Comparison of ENCODE assay signal across 8 mouse cellular contexts in the genomic region with DNA sequence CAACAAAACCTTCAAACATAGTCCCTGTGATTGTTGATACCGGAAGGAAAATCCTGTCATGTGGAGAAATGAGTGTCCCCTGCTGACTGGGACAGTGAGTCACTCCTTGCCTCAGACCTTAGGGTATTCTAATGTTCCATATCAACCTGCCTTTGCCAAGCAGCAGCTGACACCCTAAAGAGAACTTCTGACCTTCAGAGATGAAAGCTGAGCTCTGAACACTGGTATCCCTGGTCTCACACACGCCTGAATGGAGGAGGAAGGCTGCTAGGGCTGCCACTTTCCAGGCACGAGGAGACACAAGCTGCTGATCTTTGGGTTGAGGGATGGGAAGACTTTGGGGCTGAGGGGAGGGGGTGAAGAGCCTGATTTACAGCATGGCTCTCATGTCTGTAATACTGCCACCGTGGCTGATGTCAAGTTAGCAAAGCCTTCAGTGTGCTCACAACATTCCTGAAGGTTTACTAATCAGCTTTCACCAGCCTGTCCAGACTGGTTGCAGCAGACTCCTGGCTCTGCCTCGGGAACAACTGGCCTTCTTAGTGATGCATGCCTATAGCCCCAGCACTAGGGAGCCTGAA. TPM values are rescaled to one million over a fixed set of nuclear protein-coding genes. Genes with fewer than 3 reads are reported as not detected.
DNase-seq lines count a peak whose midpoint lies in the region; ATAC-seq and TF ChIP-seq lines count a peak whose summit lies in the region.

No protein-coding gene starts in this region.

- H3K9me3 ChIP-seq in embryonic facial prominence, embryonic 14.5 days (ENCODE audit: control insufficient read depth, low read length) = peaks cover 7% of the 10 kb centered on the region; the same call in 1 of the 2 replicates
- H3K9me3 ChIP-seq in lung, postnatal 0 days (ENCODE audit: low read length) = no peaks in the 10 kb centered on the region
- no peaks in the 10 kb centered on the region for H3K9me3 ChIP-seq in neural tube, embryonic 15.5 days (replicated peaks)

- H3K27me3 ChIP-seq in Patski = no peaks in the 10 kb centered on the region
- H3K27me3 ChIP-seq in embryonic facial prominence, embryonic 14.5 days (replicated peaks; ENCODE audit: control insufficient read depth, insufficient read depth, low read length) = no peaks in the 10 kb centered on the region
- no peaks in the 10 kb centered on the region for H3K27me3 ChIP-seq in lung, postnatal 0 days (replicated peaks; ENCODE audit: insufficient read depth, low read length)
- H3K27me3 ChIP-seq in neural tube, embryonic 15.5 days (replicated peaks) = no peaks in the 10 kb centered on the region

- no peak overlapping the region for H3K4me3 ChIP-seq in embryonic facial prominence, embryonic 14.5 days (ENCODE audit: low read depth, low read length)
- no peak overlapping the region for H3K4me3 ChIP-seq in lung, postnatal 0 days (ENCODE audit: low read depth, low read length)
- H3K4me3 ChIP-seq in neural tube, embryonic 15.5 days (replicated peaks) = no peak overlapping the region

- WGBS in embryonic facial prominence, embryonic 14.5 days = 41% methylated on average over 5 of the region's 5 CpGs
- WGBS in lung, postnatal 0 days = 28% methylated on average over 5 of the region's 5 CpGs
- WGBS in neural tube, embryonic 15.5 days = 62% methylated on average over 5 of the region's 5 CpGs

- H3K9ac ChIP-seq in embryonic facial prominence, embryonic 14.5 days (ENCODE audit: low read depth, low read length) = no peak overlapping the region
- H3K9ac ChIP-seq in lung, postnatal 0 days (replicated peaks; ENCODE audit: low read depth) = no peak overlapping the region
- no peak overlapping the region for H3K9ac ChIP-seq in neural tube, embryonic 15.5 days (replicated peaks)

- in situ Hi-C loops in Patski (cut with MboI; ENCODE audit: low pct_unique_long_range_greater_than_20kb) = no loop called here

- peak; percentile 81 for DNase-seq in Patski (ENCODE audit: low read depth, low spot score)
- DNase-seq in embryonic facial prominence, embryonic 14.5 days (ENCODE audit: low spot score) = peak; percentile 80
- peak; percentile 29 for DNase-seq in heart, postnatal 4 days
- peak; percentile 84 for DNase-seq in lung, postnatal 0 days (ENCODE audit: low spot score)
- DNase-seq in frontal cortex, postnatal 36 days (ENCODE audit: low spot score in 2 of 2) = no peak
- no peak for DNase-seq in frontal cortex, postnatal 25 days (ENCODE audit: low spot score in 2 of 2)

- CTCF ChIA-PET in Patski (lab: Charles Lee) = interaction anchor here (0.8 to 1.6 kb wide), 3 partner anchors 44 to 57 kb away, joined by 4 to 5 read pairs (median 4); no protein-coding TSS in a partner anchor

- no peak overlapping the region for H3K4me2 ChIP-seq in embryonic facial prominence, embryonic 14.5 days (ENCODE audit: low read depth, low read length)
- H3K4me2 ChIP-seq in lung, postnatal 0 days (replicated peaks; ENCODE audit: low read depth, low read length) = no peak overlapping the region
- H3K4me2 ChIP-seq in neural tube, embryonic 15.5 days = no peak overlapping the region

- no peak for TF ChIP-seq CTCF in Patski (IDR thresholded peaks at IDR 0.05)
- TF ChIP-seq CTCF in lung, postnatal 0 days (IDR thresholded peaks at IDR 0.05) = no peak; the same call in 1 of the 2 replicates

- H3K4me1 ChIP-seq in embryonic facial prominence, embryonic 14.5 days (ENCODE audit: control insufficient read depth, insufficient read depth, low read length) = peaks cover 4% of the 10 kb centered on the region; the same call in 1 of the 2 replicates
- H3K4me1 ChIP-seq in lung, postnatal 0 days (ENCODE audit: insufficient read depth, low read depth, low read length) = peaks cover 10% of the 10 kb centered on the region; the same call in 1 of the 2 replicates
- no peaks in the 10 kb centered on the region for H3K4me1 ChIP-seq in neural tube, embryonic 15.5 days

- ATAC-seq in Patski = peak; percentile 92
- ATAC-seq in embryonic facial prominence, embryonic 14.5 days (ENCODE audit: low read depth) = peak; percentile 81
- ATAC-seq in lung, postnatal 0 days = peak; percentile 83
- no peak for ATAC-seq in erythroid progenitor cell, adult 5-6 weeks (replicated peaks; ENCODE audit: low FRiP score, poor library complexity, severe bottlenecking)
- ATAC-seq in neural tube, embryonic 15.5 days (ENCODE audit: low FRiP score) = no peak

- peak overlapping the region; percentile 76 for H3K27ac ChIP-seq in embryonic facial prominence, embryonic 14.5 days (replicated peaks; ENCODE audit: low read depth, low read length)
- peak overlapping the region; percentile 90 for H3K27ac ChIP-seq in lung, postnatal 0 days (ENCODE audit: low read length)
- H3K27ac ChIP-seq in neural tube, embryonic 15.5 days (replicated peaks) = no peak overlapping the region

- TF ChIP-seq EP300 in lung, postnatal 0 days (IDR thresholded peaks at IDR 0.05) = peak; percentile 90

- no peaks in the 10 kb centered on the region for H3K36me3 ChIP-seq in embryonic facial prominence, embryonic 14.5 days (ENCODE audit: control insufficient read depth, insufficient read depth, low read length)
- H3K36me3 ChIP-seq in lung, postnatal 0 days (ENCODE audit: insufficient read depth, low read length) = no peaks in the 10 kb centered on the region
- no peaks in the 10 kb centered on the region for H3K36me3 ChIP-seq in neural tube, embryonic 15.5 days

- POLR2A ChIA-PET in Patski (lab: Charles Lee) = interaction anchor here (0.7 to 1.3 kb wide), 3 partner anchors 8 to 57 kb away, joined by 3 to 4 read pairs (median 4); no protein-coding TSS in a partner anchor

RNA-seq across cellular contexts. Expression of gene Erbin, which starts 58.1 kb away (rescaled TPM):
- polyA plus RNA-seq in Patski (2021) = 99.6 TPM
- polyA plus RNA-seq in embryonic facial prominence, embryonic 14.5 days (2014; fragmentation: Nextera tagmentation; extraction: Ambion mirVana) = 33.9 and 35.3 TPM in 2 replicates
- 10 to 100 TPM; 82.6 to 85.9 TPM for total RNA-seq in heart, postnatal 4 days (2021)
- 19.0 and 21.9 TPM in 2 replicates for polyA plus RNA-seq in lung, postnatal 0 days (2015; fragmentation: Nextera tagmentation; extraction: Ambion mirVana)
- total RNA-seq in erythroid progenitor cell, adult 5-6 weeks (2015; ENCODE audit: low replicate concordance) = 47.4 and 47.6 TPM in 2 replicates
- total RNA-seq in erythroid progenitor cell, adult 5-6 weeks (2017; ENCODE audit: low replicate concordance) = 34.8 and 37.5 TPM in 2 replicates
- polyA plus RNA-seq in neural tube, embryonic 15.5 days (2015; fragmentation: Nextera tagmentation; extraction: Ambion mirVana) = 6.4 and 9.7 TPM in 2 replicates

Comparison
In these comparisons a context has a peak if more than half of its experiments do, and no peak if none do; other contexts are left out.
1. ATAC-seq: peak in Patski (single experiment), embryonic facial prominence, embryonic 14.5 days (single experiment) and lung, postnatal 0 days (single experiment); none in erythroid progenitor cell, adult 5-6 weeks (single experiment) and neural tube, embryonic 15.5 days (single experiment).
2. DNase-seq: peak in Patski (single experiment), embryonic facial prominence, embryonic 14.5 days (single experiment), heart, postnatal 4 days (single experiment) and lung, postnatal 0 days (single experiment); none in frontal cortex, postnatal 36 days (0 of 2) and frontal cortex, postnatal 25 days (0 of 2).